Mouse (Mus musculus): ENCODE data around the gene Srcin1.

- no peak for TF ChIP-seq CTCF (IDR thresholded peaks at IDR 0.05; ENCODE audit: control insufficient read depth, insufficient read depth, insufficient replicate concordance, low read depth, low read length)
- TF ChIP-seq POLR2A (IDR thresholded peaks at IDR 0.05; ENCODE audit: control insufficient read depth, low read depth, low read length): no peak
Observed at GRCm38 (mm10) chr11:97536083-97536747, 39.8 kb downstream of the Srcin1 start.

All from testis, adult 2 months (tissue).